Mouse (Mus musculus): ENCODE data around the gene Slc9a1. TPM values are rescaled to one million over a fixed set of nuclear protein-coding genes. Genes with fewer than 3 reads are reported as not detected.
A peak's percentile ranks its signal among the peaks of the same experiment; 100 is the strongest.

Slc9a1 gene
- total RNA-seq, 2 experiments from 2014 or later: 59.6 to 62.8 TPM

DNA sequence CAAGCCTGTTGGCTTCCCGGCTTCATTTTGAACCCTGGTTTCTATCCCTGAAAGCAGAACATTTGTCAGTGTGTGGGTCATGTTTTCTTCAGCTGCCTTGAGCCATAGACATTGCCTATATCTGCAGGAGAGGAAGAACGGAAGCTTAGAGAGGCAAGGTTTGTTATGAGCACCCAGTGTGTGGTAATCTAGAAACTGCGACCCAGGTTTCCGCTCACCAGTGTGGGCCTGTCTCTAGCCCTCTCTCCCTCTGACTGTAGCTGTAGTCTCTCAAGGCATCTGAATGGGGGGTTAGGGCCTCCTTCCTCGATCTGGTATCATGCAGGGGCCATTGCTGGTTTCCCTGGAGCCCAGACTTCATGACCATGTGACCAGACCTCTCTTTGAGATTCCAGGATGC is 29.1 kb downstream of the Slc9a1 start:
- no peak for DNase-seq (ENCODE audit: extremely low spot score in 1 of 2, low spot score in 1 of 2)

DNA sequence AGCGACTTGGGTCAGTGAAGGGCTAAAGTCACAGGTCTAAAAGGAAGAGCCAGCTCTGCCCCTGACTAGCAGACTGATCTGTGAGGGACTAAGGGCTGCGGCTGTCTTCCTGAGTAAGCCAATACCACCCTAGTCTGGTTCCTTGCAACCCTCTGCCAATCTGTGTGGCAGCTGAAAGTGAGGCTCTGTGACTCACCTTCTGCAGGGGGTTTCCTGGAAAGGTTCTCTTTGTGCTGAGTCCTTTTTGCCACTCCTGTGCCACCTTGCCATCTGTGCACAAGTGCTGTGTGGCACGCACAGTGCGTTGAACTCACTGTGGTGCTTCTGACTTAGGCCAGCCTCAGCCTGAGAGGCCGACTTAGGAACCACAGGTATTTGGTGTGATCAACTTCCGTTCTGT is 30.0 kb downstream of the Slc9a1 start:
- DNase-seq (ENCODE audit: extremely low spot score in 1 of 2, low spot score in 1 of 2): no peak

DNA sequence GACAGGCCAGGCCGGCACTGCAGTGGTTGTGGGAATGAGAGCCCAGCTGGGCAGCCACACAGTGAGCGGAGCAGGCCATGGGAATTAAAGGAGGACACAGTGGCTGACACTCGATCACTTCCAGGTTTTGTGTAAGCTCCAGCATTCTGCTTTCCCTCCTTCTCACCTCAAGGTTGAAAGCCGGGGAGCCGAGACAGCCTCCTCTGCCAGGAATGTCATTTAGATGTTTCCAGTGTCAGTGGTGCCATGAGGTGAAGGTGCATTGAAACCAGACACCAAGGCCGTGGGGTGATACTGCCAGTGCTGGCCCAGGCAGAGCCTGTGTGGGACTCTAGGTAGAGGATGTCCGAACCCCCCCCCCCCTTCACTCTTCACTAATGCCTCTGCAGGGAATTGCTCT is 30.6 kb downstream of the Slc9a1 start:
- DNase-seq (ENCODE audit: extremely low spot score in 1 of 2, low spot score in 1 of 2): no peak

GRCm38 (mm10) chr4:133402011-133402410 is 32.5 kb downstream of the Slc9a1 start:
- DNase-seq (ENCODE audit: extremely low spot score in 1 of 2, low spot score in 1 of 2): no peak

DNA sequence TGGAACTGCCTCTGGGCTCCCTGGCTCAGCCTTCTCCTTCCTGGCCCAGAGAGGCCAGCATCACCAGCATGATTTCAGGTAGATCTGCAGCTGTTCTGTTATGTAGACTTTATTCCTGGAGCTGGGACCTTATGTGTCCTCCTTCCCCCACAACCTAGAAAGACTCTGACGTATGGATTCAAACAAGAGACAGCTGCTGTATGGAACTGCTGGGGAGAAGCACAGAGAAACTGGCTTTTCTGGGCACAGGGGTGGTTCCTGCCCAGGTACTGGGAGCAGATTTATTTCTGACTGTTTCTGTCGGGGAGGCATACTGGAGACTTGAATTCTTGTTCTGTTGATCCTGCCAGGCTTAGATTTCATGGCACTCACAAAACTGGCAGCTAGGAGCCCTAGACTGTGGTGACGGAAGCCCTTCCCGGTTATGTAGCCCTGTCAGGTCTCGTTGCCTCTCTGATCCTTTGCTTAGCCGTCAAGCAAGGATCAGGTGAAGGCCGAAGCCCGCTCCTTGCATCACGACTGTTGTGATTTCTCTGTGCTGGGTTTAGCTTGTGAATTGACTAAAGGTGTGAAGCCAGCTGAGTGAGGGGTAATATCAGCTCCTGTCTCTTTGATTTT is 34.2 kb downstream of the Slc9a1 start:
- DNase-seq (ENCODE audit: extremely low spot score in 1 of 2, low spot score in 1 of 2): no peak

- no peak for DNase-seq (ENCODE audit: extremely low spot score in 1 of 2, low spot score in 1 of 2)
These were observed 34.8 kb downstream of the Slc9a1 start for GRCm38 (mm10) chr4:133404256-133404655.

GRCm38 (mm10) chr4:133406313-133407056 is 37.0 kb downstream of the Slc9a1 start:
- no peak for DNase-seq (ENCODE audit: extremely low spot score in 1 of 2, low spot score in 1 of 2)

- no peak for DNase-seq (ENCODE audit: extremely low spot score in 1 of 2, low spot score in 1 of 2)
These were observed 37.7 kb downstream of the Slc9a1 start for GRCm38 (mm10) chr4:133407114-133407787.

GRCm38 (mm10) chr4:133408006-133408405 is 38.5 kb downstream of the Slc9a1 start:
- DNase-seq (ENCODE audit: extremely low spot score in 1 of 2, low spot score in 1 of 2): no peak

DNA sequence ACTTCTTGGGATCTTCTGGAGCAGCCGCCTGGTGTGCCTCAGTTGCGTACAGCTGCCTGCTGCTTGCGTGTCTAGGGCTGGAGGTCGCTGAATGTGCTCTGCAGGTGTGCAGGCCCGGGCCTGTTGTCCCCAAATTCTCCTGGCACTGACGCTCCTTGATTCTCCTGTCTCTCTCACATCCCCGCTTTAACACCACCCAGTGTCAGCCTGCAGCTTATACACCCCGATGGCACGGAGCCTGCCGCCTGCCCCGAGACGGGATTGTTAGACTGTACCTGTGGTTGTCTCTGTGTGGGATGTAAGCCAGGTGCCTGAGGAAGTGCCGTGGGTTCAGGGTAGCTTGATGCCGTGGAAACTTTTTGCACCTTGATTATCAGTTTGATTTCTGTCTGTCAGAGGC is 41.5 kb downstream of the Slc9a1 start:
- no peak for DNase-seq (ENCODE audit: extremely low spot score in 1 of 2, low spot score in 1 of 2)

- no peak for DNase-seq (ENCODE audit: extremely low spot score in 1 of 2, low spot score in 1 of 2)
These were observed 42.6 kb downstream of the Slc9a1 start for GRCm38 (mm10) chr4:133412096-133412495.

DNA sequence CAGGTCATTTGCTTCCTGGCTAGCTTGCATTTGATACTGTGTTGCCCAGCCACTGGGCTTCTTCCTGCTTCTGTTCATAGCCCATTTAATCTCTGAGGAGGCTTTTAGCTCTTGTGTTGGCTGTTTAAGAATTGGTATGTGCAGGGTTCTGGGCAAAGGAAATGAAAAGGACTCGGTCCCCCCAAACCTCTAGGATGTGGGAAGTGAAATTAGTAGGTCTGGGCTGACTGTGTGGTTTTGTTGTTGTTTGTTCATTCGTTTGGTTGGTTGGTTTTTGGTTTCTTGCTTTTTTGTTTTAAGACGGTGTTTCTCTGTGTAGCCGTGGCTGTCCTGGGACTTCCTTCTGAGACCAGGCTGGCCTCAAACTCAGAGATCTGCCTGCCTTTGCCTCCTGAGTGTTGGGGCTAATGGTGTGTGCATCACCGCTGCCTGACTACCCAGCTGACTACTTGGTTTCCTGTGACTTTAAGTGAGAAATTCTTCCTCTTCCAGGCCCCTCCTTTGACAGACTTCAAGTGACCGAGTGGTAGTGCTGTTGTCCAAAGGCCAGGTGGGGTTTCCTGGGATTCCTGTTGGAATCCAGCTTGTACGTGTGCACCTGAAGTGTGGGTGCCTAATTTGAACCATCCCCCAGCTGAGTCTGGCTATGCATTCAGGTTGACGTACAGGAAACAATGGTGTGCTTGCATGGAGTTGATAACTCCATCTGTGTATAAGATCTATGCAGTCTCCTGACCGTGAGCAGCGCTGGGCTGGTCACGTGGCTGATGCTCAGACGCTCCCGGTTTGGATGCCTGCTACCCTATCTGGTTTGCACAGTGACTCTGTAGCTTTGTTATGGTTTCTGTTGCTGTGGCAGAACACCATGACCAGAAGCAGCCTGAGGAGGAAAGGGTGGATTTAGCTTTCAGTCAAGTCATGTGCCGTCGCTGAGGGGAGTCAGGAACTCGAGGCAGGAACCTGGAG is 43.4 kb downstream of the Slc9a1 start:
- DNase-seq (ENCODE audit: extremely low spot score in 1 of 2, low spot score in 1 of 2): no peak

- no peak for DNase-seq (ENCODE audit: extremely low spot score in 1 of 2, low spot score in 1 of 2)
These were observed 44.1 kb downstream of the Slc9a1 start for GRCm38 (mm10) chr4:133413617-133414016.

- no peak for DNase-seq (ENCODE audit: extremely low spot score in 1 of 2, low spot score in 1 of 2)
These were observed 45.4 kb downstream of the Slc9a1 start for GRCm38 (mm10) chr4:133414920-133415319.

DNA sequence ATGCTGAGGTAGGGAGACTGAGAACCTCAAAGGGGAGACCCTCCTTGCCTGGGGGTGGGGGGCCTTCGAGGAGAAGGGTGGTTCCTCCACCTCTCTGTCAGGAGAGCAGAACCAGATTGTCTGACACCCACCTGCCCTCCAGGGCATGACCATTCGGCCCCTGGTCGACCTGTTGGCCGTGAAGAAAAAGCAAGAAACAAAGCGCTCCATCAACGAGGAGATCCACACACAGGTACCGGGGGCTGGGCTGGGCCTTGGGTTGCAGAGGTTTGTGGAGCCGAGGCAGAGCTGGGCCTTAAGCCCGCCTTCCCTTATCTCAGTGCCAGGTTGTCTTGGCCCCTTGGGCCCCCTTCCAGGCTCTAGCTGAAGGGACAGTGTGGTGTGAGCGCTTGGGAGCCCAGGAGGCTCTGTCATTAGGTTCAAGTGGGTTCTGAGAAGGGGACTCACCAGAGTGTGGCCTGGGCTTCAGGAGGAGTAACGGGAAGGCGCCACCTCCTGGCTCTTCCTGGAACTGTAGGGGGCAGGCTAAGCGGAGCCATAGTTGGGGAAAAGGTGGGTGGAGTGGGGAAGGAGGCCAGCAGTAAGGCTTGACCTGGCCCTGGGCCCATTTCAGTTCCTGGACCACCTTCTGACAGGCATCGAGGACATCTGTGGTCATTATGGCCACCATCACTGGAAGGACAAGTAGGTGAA is 50.0 kb downstream of the Slc9a1 start:
- peak in 1 of 2 experiments; percentile 73 for DNase-seq (ENCODE audit: extremely low spot score in 1 of 2, low spot score in 1 of 2)

GRCm38 (mm10) chr4:133421989-133422388 is 52.5 kb downstream of the Slc9a1 start:
- no peak for DNase-seq (ENCODE audit: extremely low spot score in 1 of 2, low spot score in 1 of 2)

- DNase-seq (ENCODE audit: extremely low spot score in 1 of 2, low spot score in 1 of 2): no peak
These were observed 53.1 kb downstream of the Slc9a1 start for GRCm38 (mm10) chr4:133422601-133423000.

GRCm38 (mm10) chr4:133423108-133423507 is 53.6 kb downstream of the Slc9a1 start:
- DNase-seq (ENCODE audit: extremely low spot score in 1 of 2, low spot score in 1 of 2): peak; percentile 51 to 69

DNA sequence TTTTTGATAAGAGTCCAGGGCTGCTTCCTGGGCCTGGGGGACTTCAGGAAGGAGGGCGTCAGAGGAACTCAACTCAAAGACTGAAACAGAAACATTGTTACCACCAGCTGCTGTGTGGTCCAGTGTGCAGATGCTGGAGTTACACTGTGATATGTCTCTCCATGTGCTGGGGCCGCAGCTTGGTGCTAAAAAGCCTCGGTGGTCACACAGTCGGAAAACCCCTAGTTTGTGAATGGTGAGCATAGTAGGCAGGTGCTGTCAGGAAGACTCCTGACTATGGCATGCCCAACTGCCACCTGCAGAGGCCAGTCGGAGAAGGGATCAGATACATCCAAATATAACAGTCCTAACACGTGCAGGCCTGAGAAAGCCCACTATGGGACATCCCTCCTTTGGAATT is 54.2 kb downstream of the Slc9a1 start:
- no peak for DNase-seq (ENCODE audit: extremely low spot score in 1 of 2, low spot score in 1 of 2)

- DNase-seq (ENCODE audit: extremely low spot score in 1 of 2, low spot score in 1 of 2): peak in 1 of 2 experiments; percentile 56
These were observed 54.6 kb downstream of the Slc9a1 start for GRCm38 (mm10) chr4:133424100-133424499.

Data from layer of hippocampus, postnatal 25 days (tissue).